Mouse (Mus musculus) thymus, adult 2 months (tissue): Measurements from ENCODE around the gene H3f3b. TPM values are rescaled to one million over a fixed set of nuclear protein-coding genes. Genes with fewer than 3 reads are reported as not detected.

Source experiments
- DNase-seq: peaks from one replicate; pipeline ENCODE4 v3.0.0; 2021
- H3K27ac ChIP-seq: fragments of 200-500 bp; 2 replicates; pipeline ENCODE4 v1.5.1; 2012; ENCODE audit warnings: low read length, control low read depth; ENCODE audit not compliant: control insufficient read depth, insufficient read depth
- H3K27me3 ChIP-seq: fragments of 200-500 bp; 2 replicates; pipeline ENCODE4 v1.6.1; 2012; ENCODE audit warnings: mild to moderate bottlenecking, low read length, moderate library complexity, mixed read lengths; ENCODE audit not compliant: control insufficient read depth, insufficient read depth
- H3K36me3 ChIP-seq: fragments of 200-500 bp; 2 replicates; pipeline ENCODE4 v1.6.1; 2012; ENCODE audit warnings: mild to moderate bottlenecking, low read length, moderate library complexity; ENCODE audit not compliant: control insufficient read depth, insufficient read depth
- H3K4me1 ChIP-seq: fragments of 200-500 bp; replicated peaks from 2 replicates; pipeline ENCODE4 v1.6.1; 2012; ENCODE audit warnings: low read length; ENCODE audit not compliant: control insufficient read depth, insufficient read depth
- H3K4me3 ChIP-seq: fragments of 200-500 bp; 2 replicates; pipeline ENCODE4 v1.5.1; 2012; ENCODE audit warnings: mild to moderate bottlenecking, low read length, control low read depth, moderate library complexity; ENCODE audit not compliant: control insufficient read depth, insufficient read depth
- CTCF ChIP-seq: fragments of 200-500 bp; IDR thresholded peaks from 2 replicates; pipeline ENCODE4 v1.5.1; 2012; ENCODE audit warnings: mild to moderate bottlenecking, control low read depth, low read length, moderate library complexity, borderline replicate concordance; ENCODE audit not compliant: control insufficient read depth, poor library complexity, insufficient read depth; ENCODE audit errors: extremely low read depth
- POLR2A ChIP-seq: fragments of 200-500 bp; IDR thresholded peaks from 2 replicates; pipeline ENCODE4 v1.6.1; 2012; ENCODE audit warnings: mild to moderate bottlenecking, low read length, control low read depth, moderate library complexity; ENCODE audit not compliant: control insufficient read depth, poor library complexity, insufficient read depth; ENCODE audit errors: extremely low read depth
- WGBS: fragments of 180-500 bp; shearing (Covaris S2); methylation state at CpG from one replicate; pipeline ENCODE4 v1.1.7; 2018; 5-methylcytosine and 5-hydroxymethylcytosine counted together
- polyA plus RNA-seq: library from polyadenylated mRNA; depleted of rRNA; stranded (reverse); fragments of >200 nt; gene quantifications from 2 replicates; pipeline ENCODE4 v1.2.3, GENCODE M21; 2012

The H3f3b gene
- polyA plus RNA-seq, 1 experiment, result 484 TPM

- no peak for DNase-seq
- peaks cover 65% of the 10 kb centered on the region for H3K36me3 ChIP-seq
- TF ChIP-seq POLR2A (no peak), CTCF (no peak)
- no peaks in the 10 kb centered on the region for H3K4me1 ChIP-seq
- H3K27ac ChIP-seq, result no peak overlapping the region
- no peaks in the 10 kb centered on the region for H3K27me3 ChIP-seq
- 97% methylated on average over 11 of the region's 11 CpGs for WGBS
- H3K4me3 ChIP-seq, result no peak overlapping the region
Measured at GRCm38 (mm10) chr11:116059691-116060025, 31.9 kb upstream of the H3f3b start.

GRCm38 (mm10) chr11:116058868-116059690, 31.3 kb upstream of the H3f3b start:
- Histone ChIP-seq H3K4me1 (no peaks in the 10 kb centered on the region), H3K27me3 (no peaks in the 10 kb centered on the region), H3K27ac (no peak overlapping the region), H3K36me3 (peaks cover 65% of the 10 kb centered on the region), H3K4me3 (no peak overlapping the region)
- TF ChIP-seq CTCF (no peak), POLR2A (no peak)
- 99% methylated on average over 17 of the region's 17 CpGs for WGBS
- no peak for DNase-seq

- no peaks in the 10 kb centered on the region for H3K27me3 ChIP-seq
- no peaks in the 10 kb centered on the region for H3K4me1 ChIP-seq
- no peak for DNase-seq
- H3K27ac ChIP-seq, result no peak overlapping the region
- WGBS, result 94% methylated on average over 12 of the region's 12 CpGs
- no peak for TF ChIP-seq CTCF
- H3K36me3 ChIP-seq, result peaks cover 72% of the 10 kb centered on the region
- no peak overlapping the region for H3K4me3 ChIP-seq
Measured at GRCm38 (mm10) chr11:116058022-116058614, 30.4 kb upstream of the H3f3b start.

GRCm38 (mm10) chr11:116057237-116057881, 29.6 kb upstream of the H3f3b start:
- Histone ChIP-seq H3K27ac (no peak overlapping the region), H3K27me3 (no peaks in the 10 kb centered on the region), H3K4me3 (no peak overlapping the region), H3K36me3 (peaks cover 74% of the 10 kb centered on the region), H3K4me1 (no peaks in the 10 kb centered on the region)
- WGBS, result 93% methylated on average over 4 of the region's 4 CpGs
- no peak for TF ChIP-seq POLR2A
- no peak for TF ChIP-seq CTCF
- DNase-seq, result no peak

- H3K4me1 ChIP-seq, result no peaks in the 10 kb centered on the region
- no peak for DNase-seq
- H3K27ac ChIP-seq, result no peak overlapping the region
- H3K36me3 ChIP-seq, result peaks cover 80% of the 10 kb centered on the region
- WGBS, result over 99% methylated on average over 11 of the region's 11 CpGs
- H3K27me3 ChIP-seq, result no peaks in the 10 kb centered on the region
- H3K4me3 ChIP-seq, result no peak overlapping the region
- no peak for TF ChIP-seq CTCF
- TF ChIP-seq POLR2A, result no peak
Measured at GRCm38 (mm10) chr11:116055873-116056272, 28.1 kb upstream of the H3f3b start.

GRCm38 (mm10) chr11:116053510-116054229, 25.9 kb upstream of the H3f3b start:
- H3K4me1 ChIP-seq, result no peaks in the 10 kb centered on the region
- H3K27me3 ChIP-seq, result no peaks in the 10 kb centered on the region
- no peak for DNase-seq
- no peak overlapping the region for H3K27ac ChIP-seq
- TF ChIP-seq POLR2A, result no peak
- no peak for TF ChIP-seq CTCF
- no peak overlapping the region for H3K4me3 ChIP-seq
- peaks cover 82% of the 10 kb centered on the region for H3K36me3 ChIP-seq
- 97% methylated on average over 9 of the region's 9 CpGs for WGBS
